19 mouse cellular contexts compared by ENCODE assay signal in the genomic region with DNA sequence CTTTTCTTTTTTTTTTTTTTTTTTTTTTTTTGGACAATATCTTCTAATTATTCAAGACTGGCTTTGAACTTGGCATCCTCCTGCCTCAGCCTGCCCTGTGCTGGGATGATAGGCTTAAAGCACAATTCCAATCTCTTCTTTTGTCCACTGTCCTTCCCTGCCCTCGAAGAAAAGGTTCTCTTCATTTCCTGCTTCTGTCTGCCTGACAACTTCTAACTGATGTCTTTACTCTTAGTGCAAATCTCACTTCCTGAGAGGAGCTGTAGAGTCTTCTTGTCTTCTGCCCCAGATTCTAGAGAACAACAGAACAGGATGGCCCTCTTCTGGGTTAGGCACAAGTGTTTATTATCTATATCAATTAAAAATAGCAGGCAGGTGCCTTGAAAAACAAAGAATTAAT.
A peak's percentile ranks its signal among the peaks of the same experiment; 100 is the strongest.
DNase-seq lines count a peak whose midpoint lies in the region; ATAC-seq and TF ChIP-seq lines count a peak whose summit lies in the region.
"Had no signal": no experiment of that assay in that cellular context is flagged by ENCODE, and none has a peak within 500 bp of the region (broad histone marks: within the 10 kb centered on the region; RNA-seq: fewer than 3 reads in every experiment).

No protein-coding gene starts in this region.

- no peak overlapping the region for H3K4me3 ChIP-seq in gastrocnemius, adult 2 months
- no peak overlapping the region for H3K4me3 ChIP-seq in brown adipose tissue, adult 24 weeks (ENCODE audit: insufficient read depth, low read depth, low read length)
- H3K4me3 ChIP-seq in myocyte, result no peak overlapping the region
- H3K4me3 ChIP-seq in layer of hippocampus, adult 2 months, result no peak overlapping the region
- H3K4me3 ChIP-seq: embryonic facial prominence, embryonic 10.5 days; embryonic facial prominence, embryonic 12.5 days; forebrain, embryonic 13.5 days; forebrain, embryonic 15.5 days had no signal

- peak overlapping the region; percentile 93 for H3K4me2 ChIP-seq in myocyte (ENCODE audit: low read depth)
- H3K4me2 ChIP-seq: embryonic facial prominence, embryonic 12.5 days; forebrain, embryonic 13.5 days; forebrain, embryonic 15.5 days had no signal

- TF ChIP-seq POLR2A in myocyte (IDR thresholded peaks at IDR 0.05; ENCODE audit: insufficient read length, low read depth), result no peak

- H3K27ac ChIP-seq in gastrocnemius, adult 2 months, result peak overlapping the region; percentile 38; the same call in 1 of the 2 replicates
- H3K27ac ChIP-seq in brown adipose tissue, adult 24 weeks (replicated peaks; ENCODE audit: low read depth, low read length), result peak overlapping the region; percentile 51
- H3K27ac ChIP-seq in layer of hippocampus, adult 2 months, result no peak overlapping the region
- H3K27ac ChIP-seq: embryonic facial prominence, embryonic 10.5 days; embryonic facial prominence, embryonic 12.5 days; forebrain, embryonic 13.5 days; forebrain, embryonic 15.5 days had no signal

- peaks cover 4% of the 10 kb centered on the region for H3K79me2 ChIP-seq in myocyte (ENCODE audit: control insufficient read depth, insufficient read depth)

- H3K36me3 ChIP-seq in myocyte (ENCODE audit: control insufficient read depth, insufficient read depth), result no peaks in the 10 kb centered on the region
- H3K36me3 ChIP-seq: embryonic facial prominence, embryonic 10.5 days; embryonic facial prominence, embryonic 12.5 days; forebrain, embryonic 15.5 days had no signal

- no peak for TF ChIP-seq CTCF in gastrocnemius, adult 2 months (IDR thresholded peaks at IDR 0.05)
- TF ChIP-seq CTCF in layer of hippocampus, adult 2 months (conservative IDR thresholded peaks at IDR 0.05), result no peak

- intact Hi-C loops in gastrocnemius, adult 2 months (cut with DNase I), result no loop called here

- no peaks in the 10 kb centered on the region for H3K27me3 ChIP-seq in myocyte (ENCODE audit: control insufficient read depth, insufficient read depth, insufficient read length)
- H3K27me3 ChIP-seq: embryonic facial prominence, embryonic 12.5 days; forebrain, embryonic 13.5 days; forebrain, embryonic 15.5 days had no signal

- DNase-seq in gastrocnemius, adult 2 months, result no peak
- DNase-seq in gastrocnemius, postnatal 4 days (ENCODE audit: low spot score in 2 of 2), result no peak
- DNase-seq in spleen, postnatal 14 days (ENCODE audit: low spot score in 2 of 2), result no peak
- DNase-seq in layer of hippocampus, adult 2 months (ENCODE audit: low spot score in 2 of 2), result no peak
- DNase-seq: adrenal gland, adult 8-10 months; adrenal gland, postnatal 25 days; B cell, adult 2 months; cerebellum, adult 11-12 months; cerebellum, adult 2 months; cerebellum, adult 9-10 months; cerebellum, postnatal 25 days; forebrain, postnatal 0 days had no signal

- ATAC-seq in CD4-positive, CD25-positive, alpha-beta regulatory T cell, adult 4 months, result peak; percentile 61
- ATAC-seq: forebrain, embryonic 13.5 days; forebrain, embryonic 15.5 days; forebrain, postnatal 0 days had no signal

- peaks cover 43% of the 10 kb centered on the region for H3K4me1 ChIP-seq in brown adipose tissue, adult 24 weeks (ENCODE audit: control insufficient read depth, insufficient read depth, insufficient read length, low read length)

- no peak overlapping the region for H3ac ChIP-seq in myocyte (ENCODE audit: control insufficient read depth, insufficient read length)

TF ChIP-seq in myocyte, 11 proteins besides CTCF, POLR2A, EP300 and RAD21:
- TF ChIP-seq CEBPB (IDR thresholded peaks at IDR 0.05; ENCODE audit: insufficient read depth, poor library complexity, severe bottlenecking) (no peak), MAX (IDR thresholded peaks at IDR 0.05; ENCODE audit: low read depth) (no peak), SRF (IDR thresholded peaks at IDR 0.05; ENCODE audit: control insufficient read depth, insufficient read length, low read depth) (no peak), POLR2AphosphoS2 (IDR thresholded peaks at IDR 0.05; ENCODE audit: insufficient read length, low read depth) (no peak), MYOD1 (IDR thresholded peaks at IDR 0.05; ENCODE audit: control insufficient read depth in 1 of 3, insufficient read length in 2 of 3, low read depth in 2 of 3) (no peak), USF1 (IDR thresholded peaks at IDR 0.05; ENCODE audit: low read depth) (no peak), TCF12 (IDR thresholded peaks at IDR 0.05; ENCODE audit: insufficient read depth, poor library complexity, severe bottlenecking) (no peak)
